Mouse (Mus musculus) hindbrain, postnatal 0 days (tissue): ENCODE results near the gene Cd274. TPM values are rescaled to one million over a fixed set of nuclear protein-coding genes. Genes with fewer than 3 reads are reported as not detected.

Experiments
- ATAC-seq: fragments of 200-750 bp; cut with Nextera tagmentation; 2 replicates; pipeline ENCODE4 v1.8.0; 2017; ENCODE audit warnings: mild to moderate bottlenecking, moderate TSS enrichment, moderate library complexity
- DNase-seq: peaks from one replicate; pipeline ENCODE4 v3.0.0-alpha.2; 2015; ENCODE audit warnings: low spot score
- H3K27ac ChIP-seq: fragments of 300-500 bp; sonication (generic); 2 replicates; pipeline ENCODE4 v1.5.1; 2014; ENCODE audit warnings: mild to moderate bottlenecking
- H3K27me3 ChIP-seq: fragments of 300-500 bp; sonication (generic); 2 replicates; pipeline ENCODE4 v1.6.1; 2014; ENCODE audit warnings: low read length, mixed read lengths; ENCODE audit not compliant: insufficient read depth
- H3K36me3 ChIP-seq: fragments of 300-500 bp; sonication (generic); 2 replicates; pipeline ENCODE4 v1.6.1; 2014; ENCODE audit warnings: low read length, mixed read lengths; ENCODE audit not compliant: insufficient read depth
- H3K4me1 ChIP-seq: fragments of 300-500 bp; sonication (generic); 2 replicates; pipeline ENCODE4 v1.6.1; 2014; ENCODE audit warnings: antibody characterized with exemption, low read length, mixed read lengths; ENCODE audit not compliant: insufficient read depth
- H3K4me2 ChIP-seq: fragments of 300-500 bp; sonication (generic); 2 replicates; pipeline ENCODE4 v1.6.1; 2014; ENCODE audit warnings: low read depth, mild to moderate bottlenecking, low read length, moderate library complexity, mixed read lengths
- H3K4me3 ChIP-seq: fragments of 300-500 bp; sonication (generic); 2 replicates; pipeline ENCODE4 v1.5.1; 2014; ENCODE audit warnings: low read length
- H3K9ac ChIP-seq: fragments of 300-500 bp; sonication (generic); replicated peaks from 2 replicates; pipeline ENCODE4 v1.6.1; 2014; ENCODE audit warnings: mild to moderate bottlenecking, low read length, moderate library complexity, mixed read lengths
- H3K9me3 ChIP-seq: fragments of 300-500 bp; sonication (generic); 2 replicates; pipeline ENCODE4 v1.6.1; 2016; ENCODE audit warnings: low read length, mixed read lengths
- CTCF ChIP-seq: IDR thresholded peaks from 2 replicates; pipeline ENCODE4 v1.5.1; 2016; ENCODE audit warnings: antibody characterized with exemption, control low read depth, low read depth
- WGBS: fragments of 180-500 bp; shearing (Covaris S2); extraction: QIAGEN DNeasy Blood & Tissue Kit; methylation state at CpG from one replicate; pipeline ENCODE4 v1.1.7; 2014; 5-methylcytosine and 5-hydroxymethylcytosine counted together
- polyA plus RNA-seq: library from polyadenylated mRNA; unstranded; fragments of >200 nt; fragmentation: Nextera tagmentation; extraction: Ambion mirVana; gene quantifications from 2 replicates; pipeline ENCODE4 v1.2.1, GENCODE M21; 2015
- total RNA-seq: library from RNA; depleted of rRNA; stranded (reverse); fragments of >200 nt; gene quantifications from 2 replicates; pipeline ENCODE4 v1.2.3, GENCODE M21; 2014

The Cd274 gene
- total and polyA plus RNA-seq, 2 experiments from 2014 or later, result 0.16 to 0.24 TPM

DNA sequence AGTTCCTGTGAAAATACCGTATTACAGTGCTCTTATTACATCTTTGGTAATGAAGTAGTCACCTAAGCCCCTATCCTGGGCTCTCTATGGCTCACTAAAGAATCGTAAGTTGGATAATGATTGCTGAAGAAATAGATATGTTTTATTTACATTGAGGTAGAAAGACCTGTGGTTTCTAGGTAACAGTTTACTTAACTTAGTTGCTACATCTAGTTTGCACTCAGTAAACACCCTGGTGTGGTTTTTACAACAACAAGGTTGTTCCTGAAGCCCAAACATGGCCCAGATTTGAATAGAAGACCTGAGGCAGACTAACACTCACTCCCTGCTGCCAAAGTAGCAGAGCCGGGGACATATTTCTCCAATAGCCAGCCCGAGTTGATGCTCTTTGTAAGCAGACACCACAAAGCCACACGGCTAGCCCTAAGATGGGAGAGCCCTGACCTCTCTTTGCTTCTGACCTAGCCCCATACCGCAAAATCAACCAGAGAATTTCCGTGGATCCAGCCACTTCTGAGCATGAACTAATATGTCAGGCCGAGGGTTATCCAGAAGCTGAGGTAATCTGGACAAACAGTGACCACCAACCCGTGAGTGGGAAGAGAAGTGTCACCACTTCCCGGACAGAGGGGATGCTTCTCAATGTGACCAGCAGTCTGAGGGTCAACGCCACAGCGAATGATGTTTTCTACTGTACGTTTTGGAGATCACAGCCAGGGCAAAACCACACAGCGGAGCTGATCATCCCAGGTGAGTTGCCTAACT, 12.8 kb downstream of the Cd274 start:
- DNase-seq, result no peak
- Histone ChIP-seq H3K9ac (no peak overlapping the region), H3K27ac (no peak overlapping the region), H3K4me1 (no peaks in the 10 kb centered on the region), H3K9me3 (no peaks in the 10 kb centered on the region), H3K36me3 (no peaks in the 10 kb centered on the region), H3K27me3 (no peaks in the 10 kb centered on the region), H3K4me3 (no peak overlapping the region), H3K4me2 (no peak overlapping the region)
- 94% methylated on average over 14 of the region's 14 CpGs for WGBS
- no peak for ATAC-seq
- TF ChIP-seq CTCF, result no peak

DNA sequence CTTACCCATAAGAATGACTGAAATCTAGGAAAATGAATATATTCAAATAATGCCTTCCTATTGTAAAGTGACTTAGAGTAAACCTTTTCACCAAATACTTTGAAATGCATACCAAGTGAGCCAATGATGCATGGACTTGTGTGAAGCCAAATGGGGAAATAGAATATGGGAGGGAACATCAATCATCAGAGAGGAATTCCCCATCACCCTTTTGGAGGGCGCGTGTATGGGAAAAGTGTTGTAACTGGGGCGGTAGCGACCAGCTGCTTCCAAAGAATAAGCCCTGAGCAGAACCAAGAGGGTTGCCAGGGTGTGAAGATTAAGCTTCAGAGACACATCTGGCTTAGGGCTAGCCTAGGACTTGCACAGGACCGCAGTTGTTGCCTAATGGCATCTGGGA, 16.1 kb downstream of the Cd274 start:
- Histone ChIP-seq H3K27me3 (no peaks in the 10 kb centered on the region), H3K4me2 (no peak overlapping the region), H3K9ac (no peak overlapping the region), H3K9me3 (no peaks in the 10 kb centered on the region), H3K27ac (no peak overlapping the region), H3K36me3 (no peaks in the 10 kb centered on the region), H3K4me3 (no peak overlapping the region), H3K4me1 (no peaks in the 10 kb centered on the region)
- 94% methylated on average over 5 of the region's 5 CpGs for WGBS
- ATAC-seq, result no peak
- no peak for DNase-seq
- TF ChIP-seq CTCF, result no peak

DNA sequence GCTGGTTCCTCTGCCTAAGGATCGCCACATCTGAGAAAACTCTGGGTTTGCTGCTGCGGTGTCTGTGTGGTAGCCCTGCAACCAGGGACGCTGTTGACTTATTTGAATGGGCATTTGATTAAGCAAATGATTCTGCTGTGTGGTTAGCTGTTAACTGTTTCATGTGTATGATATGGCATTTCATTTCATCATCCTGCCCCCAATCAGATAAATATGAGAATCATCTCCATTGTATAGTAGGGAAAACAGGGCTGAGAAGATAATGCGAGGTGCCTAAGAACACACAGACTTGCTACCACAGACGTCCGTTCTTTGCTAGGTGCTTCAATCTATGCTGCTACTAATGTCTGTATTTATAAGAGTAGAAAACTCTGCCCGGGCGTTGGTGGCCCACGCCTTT, 17.2 kb downstream of the Cd274 start:
- no peaks in the 10 kb centered on the region for H3K9me3 ChIP-seq
- 90% methylated on average over 9 of the region's 9 CpGs for WGBS
- H3K9ac ChIP-seq, result no peak overlapping the region
- no peak for TF ChIP-seq CTCF
- H3K27me3 ChIP-seq, result no peaks in the 10 kb centered on the region
- no peaks in the 10 kb centered on the region for H3K36me3 ChIP-seq
- ATAC-seq, result no peak
- no peak overlapping the region for H3K4me3 ChIP-seq
- H3K27ac ChIP-seq, result no peak overlapping the region
- no peaks in the 10 kb centered on the region for H3K4me1 ChIP-seq
- H3K4me2 ChIP-seq, result no peak overlapping the region
- no peak for DNase-seq

DNA sequence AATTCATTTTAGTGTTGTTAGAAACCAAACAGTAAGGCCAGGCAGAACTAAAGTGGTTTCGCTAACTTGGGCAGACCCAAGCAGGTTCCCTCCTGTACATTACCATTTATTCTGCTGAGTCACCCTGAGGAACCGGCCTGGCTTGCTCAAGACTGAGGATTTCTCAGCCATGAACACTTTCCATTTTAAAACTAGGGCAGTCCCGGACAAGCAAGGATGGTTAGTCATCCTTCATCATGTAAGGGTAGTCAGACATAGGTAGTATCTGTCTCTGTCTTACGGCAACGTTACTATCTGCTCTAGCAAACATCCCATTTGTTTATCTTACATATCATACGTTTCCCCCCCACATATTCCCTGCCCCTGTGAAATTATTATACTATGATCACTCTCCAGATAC, 17.7 kb downstream of the Cd274 start:
- H3K4me1 ChIP-seq, result no peaks in the 10 kb centered on the region
- WGBS, result 85% methylated on average over 6 of the region's 6 CpGs
- no peak overlapping the region for H3K4me2 ChIP-seq
- H3K27me3 ChIP-seq, result no peaks in the 10 kb centered on the region
- ATAC-seq (no peak), DNase-seq (no peak)
- no peak overlapping the region for H3K4me3 ChIP-seq
- no peak overlapping the region for H3K27ac ChIP-seq
- H3K36me3 ChIP-seq, result no peaks in the 10 kb centered on the region
- no peak overlapping the region for H3K9ac ChIP-seq
- no peaks in the 10 kb centered on the region for H3K9me3 ChIP-seq
- TF ChIP-seq CTCF, result no peak

DNA sequence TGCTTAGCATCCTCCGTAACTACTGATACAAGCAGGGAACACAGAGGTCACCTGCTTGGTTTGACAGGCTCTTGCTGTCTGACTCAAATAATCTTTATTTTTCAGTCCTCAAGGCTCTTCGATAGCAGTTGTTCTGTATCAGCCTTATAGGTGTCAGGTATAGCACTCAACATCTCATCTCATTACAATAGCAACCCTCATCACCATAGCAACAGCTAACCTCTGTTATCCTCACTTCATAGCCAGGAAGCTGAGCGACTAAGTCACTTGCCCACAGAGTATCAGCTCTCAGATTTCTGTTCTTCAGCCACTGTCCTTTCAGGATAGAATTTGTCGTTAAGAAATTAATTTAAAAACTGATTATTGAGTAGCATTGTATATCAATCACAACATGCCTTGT, 18.6 kb downstream of the Cd274 start:
- no peaks in the 10 kb centered on the region for H3K36me3 ChIP-seq
- H3K4me1 ChIP-seq, result no peaks in the 10 kb centered on the region
- no peak for TF ChIP-seq CTCF
- H3K4me3 ChIP-seq, result no peak overlapping the region
- H3K9me3 ChIP-seq, result no peaks in the 10 kb centered on the region
- no peak overlapping the region for H3K9ac ChIP-seq
- no peaks in the 10 kb centered on the region for H3K27me3 ChIP-seq
- DNase-seq (peak; percentile 21), ATAC-seq (no peak)
- H3K27ac ChIP-seq, result no peak overlapping the region
- 72% methylated on average over 4 of the region's 4 CpGs for WGBS
- H3K4me2 ChIP-seq, result no peak overlapping the region

DNA sequence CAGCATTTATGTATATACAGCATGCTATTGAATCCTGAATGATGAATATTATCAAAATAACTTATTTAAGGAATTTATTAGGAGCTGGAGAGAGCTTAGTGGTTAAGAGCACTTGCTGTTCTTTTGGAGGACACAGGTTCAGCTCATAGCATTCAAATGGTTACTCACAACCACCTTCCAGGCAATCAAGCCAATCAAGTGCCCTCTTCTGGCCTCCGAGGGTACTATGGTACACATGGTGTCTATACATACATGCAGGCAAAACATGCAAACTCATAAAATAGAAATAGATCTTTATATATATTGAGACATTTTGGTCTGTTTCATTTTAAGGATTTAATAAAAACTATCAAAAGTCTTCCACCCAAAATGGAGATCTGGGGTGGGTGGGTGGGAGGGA, 21.6 kb downstream of the Cd274 start:
- Histone ChIP-seq H3K27ac (no peak overlapping the region), H3K9ac (no peak overlapping the region), H3K27me3 (no peaks in the 10 kb centered on the region), H3K4me2 (no peak overlapping the region), H3K4me1 (no peaks in the 10 kb centered on the region), H3K36me3 (no peaks in the 10 kb centered on the region), H3K4me3 (no peak overlapping the region), H3K9me3 (no peaks in the 10 kb centered on the region)
- ATAC-seq (no peak), DNase-seq (no peak)
- TF ChIP-seq CTCF, result no peak
- WGBS, result 89% methylated on average over 1 of the region's 1 CpGs

DNA sequence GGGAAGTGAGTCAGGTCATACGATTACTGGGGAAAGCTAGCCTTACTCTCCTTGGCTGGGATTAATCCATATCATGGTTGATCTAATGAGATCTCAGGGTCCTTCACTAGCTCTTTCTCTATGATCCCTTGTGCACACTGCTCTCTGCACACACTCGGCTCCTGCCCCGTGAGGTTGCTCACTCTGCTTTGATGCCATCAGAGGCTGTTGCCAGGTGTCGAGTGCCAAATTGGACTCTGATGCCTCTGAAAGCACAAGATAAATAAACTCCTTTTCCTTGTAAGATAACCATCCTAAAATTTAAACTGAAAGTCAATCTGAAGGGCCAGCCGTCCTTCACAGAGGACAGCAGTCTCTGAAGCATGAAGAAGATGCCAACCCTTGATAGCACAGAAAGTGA, 23.2 kb downstream of the Cd274 start:
- no peak for TF ChIP-seq CTCF
- H3K9ac ChIP-seq, result no peak overlapping the region
- no peaks in the 10 kb centered on the region for H3K27me3 ChIP-seq
- no peak overlapping the region for H3K27ac ChIP-seq
- DNase-seq (no peak), ATAC-seq (no peak)
- no peaks in the 10 kb centered on the region for H3K36me3 ChIP-seq
- no peak overlapping the region for H3K4me2 ChIP-seq
- no peak overlapping the region for H3K4me3 ChIP-seq
- no peaks in the 10 kb centered on the region for H3K9me3 ChIP-seq
- 93% methylated on average over 5 of the region's 5 CpGs for WGBS
- no peaks in the 10 kb centered on the region for H3K4me1 ChIP-seq
